Mouse (Mus musculus) cerebellum, postnatal 36 days (tissue): ENCODE results near the gene Rel.
"Not testable (repeated sequence)": the region's sequence is repeated elsewhere in the genome, so short reads cannot be mapped to it uniquely, and the experiment has no call there.

Experiments
- DNase-seq, 2 experiments: peaks; one replicate each; pipeline ENCODE4 v3.0.0; 2021 to 2022; ENCODE audit warnings: mixed read lengths in 2 of 2

The Rel gene

DNA sequence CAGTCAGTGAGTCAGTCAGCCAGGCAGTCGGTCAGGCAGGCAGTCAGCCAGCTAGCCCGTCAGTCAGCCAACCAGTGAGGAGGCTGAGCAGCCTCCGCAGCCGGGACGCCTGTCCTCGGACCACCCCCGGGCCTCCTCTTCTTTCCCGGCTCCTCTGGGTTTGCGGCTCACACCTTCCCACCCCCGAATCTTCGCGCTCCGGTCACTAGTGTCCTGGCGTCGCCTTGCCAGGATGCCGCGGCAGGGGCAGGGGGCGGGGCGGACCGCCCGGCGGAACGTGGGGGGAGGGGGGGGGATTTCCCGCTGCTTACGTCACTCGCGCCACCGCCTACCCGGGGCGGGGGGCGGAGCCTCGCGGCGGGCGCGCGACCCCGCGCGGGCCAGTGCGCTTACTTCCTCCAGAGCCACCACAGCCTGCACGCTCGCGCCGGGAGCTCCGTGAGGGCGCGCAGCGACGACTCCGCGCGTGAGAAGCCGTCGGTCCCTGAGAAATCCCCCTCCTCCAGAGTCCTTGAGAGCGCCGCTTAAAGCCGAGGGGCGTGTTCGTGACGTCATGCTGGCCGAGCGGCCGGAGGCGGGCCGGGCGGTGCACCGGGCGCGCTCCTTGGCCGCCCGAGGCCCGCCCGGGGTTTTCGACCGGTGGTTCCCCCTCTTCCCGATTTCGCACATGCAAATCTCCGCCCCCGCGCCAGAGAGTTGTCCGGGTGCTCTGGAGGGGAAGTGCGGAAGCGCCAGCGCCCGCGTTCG, at the start of gene Rel:
Gene Rel, minus strand, starts transcription at position 211 of the 747 bp plus-strand sequence.
- DNase-seq: peak; percentile 92 to 94

DNA sequence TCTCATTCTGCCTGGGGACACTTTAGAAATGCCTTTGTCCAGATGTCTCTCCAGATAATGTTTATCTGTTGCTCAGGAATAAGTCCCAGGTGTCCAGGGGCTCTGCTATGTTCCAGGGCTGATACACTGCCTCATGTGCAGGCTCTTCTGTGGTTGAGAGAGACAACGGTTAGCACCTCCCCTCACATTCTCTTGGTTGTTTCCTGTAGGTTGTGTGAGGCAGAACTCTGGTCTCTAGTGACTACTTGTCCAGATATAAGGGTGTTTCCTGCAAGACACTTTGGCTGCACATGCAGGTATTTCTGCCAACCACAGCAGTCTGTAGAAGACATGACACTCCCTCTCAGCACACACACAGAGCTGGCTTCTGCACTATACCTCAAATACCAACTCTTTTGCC, 48.0 kb upstream of the Rel start:
- no peak for DNase-seq

DNA sequence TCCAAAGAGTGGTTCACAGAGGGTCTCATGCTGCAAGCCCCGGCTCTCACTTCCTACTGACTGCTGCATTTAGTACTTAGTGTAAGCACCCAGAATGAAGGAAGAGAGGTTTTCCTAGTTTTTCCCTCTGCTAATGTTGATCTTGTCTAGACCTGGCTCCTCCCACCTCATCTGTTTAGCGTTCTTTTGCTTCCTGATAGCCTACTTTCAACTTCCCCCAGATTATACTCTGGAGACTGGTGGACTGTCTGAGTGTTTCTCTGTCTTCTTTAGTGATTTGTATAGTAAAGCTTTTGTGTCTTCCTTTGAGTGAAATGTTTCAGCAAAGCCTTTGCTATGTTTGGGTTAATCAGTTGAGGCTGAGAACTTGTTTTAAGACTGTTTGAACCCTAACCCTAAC, 40.0 kb upstream of the Rel start:
- DNase-seq: no peak

DNA sequence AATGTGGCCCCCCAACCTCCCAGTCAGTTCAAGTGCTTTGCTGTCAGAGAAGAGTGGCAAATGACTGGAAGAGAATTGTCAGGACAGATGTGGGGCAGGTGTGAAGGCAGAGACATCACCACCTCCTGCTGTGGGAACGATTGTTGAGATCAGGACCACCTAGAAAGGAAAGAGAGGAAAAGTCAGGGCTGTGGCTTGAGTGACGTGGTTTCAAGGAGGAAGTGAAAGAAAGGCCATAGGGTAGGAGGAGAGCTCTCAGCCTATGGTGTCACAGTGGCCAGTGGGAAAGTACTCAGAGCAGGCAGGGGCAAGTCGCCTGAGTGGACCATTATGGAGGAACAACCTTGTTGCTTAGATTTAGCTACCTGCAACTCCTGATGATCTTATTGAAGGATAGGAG, 34.9 kb upstream of the Rel start:
- no peak for DNase-seq

DNA sequence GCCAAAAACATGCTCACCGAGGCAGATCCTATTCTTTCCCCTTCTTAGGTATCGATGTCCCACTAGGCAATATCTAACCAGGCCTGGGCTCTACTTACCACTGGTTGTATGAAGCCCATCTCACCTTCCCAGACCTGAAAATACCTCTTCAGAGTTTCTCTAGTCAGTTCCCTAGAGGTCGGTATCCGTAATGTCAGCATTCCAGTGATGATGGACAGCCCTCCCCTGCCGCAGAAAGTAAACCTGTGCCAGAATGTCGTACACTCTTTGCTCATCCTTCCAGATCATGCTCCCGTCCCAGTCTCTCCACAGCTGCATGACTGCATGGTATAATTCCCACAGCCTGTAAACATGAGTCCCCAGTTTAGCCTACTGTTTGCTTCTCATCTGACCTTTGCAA, 32.4 kb upstream of the Rel start:
- no peak for DNase-seq

DNA sequence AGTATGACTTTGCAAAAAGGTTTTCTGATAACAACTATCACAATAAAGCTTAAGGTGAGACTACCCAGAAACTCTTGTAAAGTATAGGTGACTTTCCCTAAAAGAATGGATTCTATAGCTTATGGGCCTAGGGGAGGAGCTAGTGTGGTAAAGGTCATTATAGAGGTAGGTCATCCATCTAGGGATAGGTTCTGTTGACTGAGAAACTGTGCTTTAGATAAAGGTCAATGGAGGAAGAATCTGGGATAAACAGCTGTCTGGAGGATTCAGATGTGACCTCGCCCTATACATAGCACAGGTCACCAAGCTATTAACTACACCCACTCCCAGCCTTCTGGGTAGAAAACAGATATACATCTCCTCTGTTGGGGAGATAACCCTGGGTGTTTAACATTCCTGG, 31.5 kb upstream of the Rel start:
- DNase-seq: no peak

DNA sequence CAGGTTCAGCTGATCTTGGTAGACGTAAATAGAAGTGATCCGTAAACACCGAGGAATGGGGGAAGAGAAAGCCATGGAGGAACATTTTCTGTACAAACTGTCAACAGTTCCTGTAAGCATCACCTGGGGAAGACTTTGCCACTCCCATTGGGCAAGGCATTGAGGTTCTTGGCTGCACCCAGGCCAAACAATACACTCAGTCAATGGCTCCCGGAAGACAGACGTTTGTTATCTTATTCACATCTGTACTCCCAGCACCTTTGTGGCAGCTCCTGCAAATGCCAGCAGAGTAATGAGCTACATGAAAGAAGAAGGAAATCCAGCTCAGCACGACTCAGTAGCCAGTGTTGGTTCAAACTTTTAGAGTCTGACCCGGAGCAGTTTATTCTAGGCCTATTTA, 31.1 kb upstream of the Rel start:
- DNase-seq: no peak

DNA sequence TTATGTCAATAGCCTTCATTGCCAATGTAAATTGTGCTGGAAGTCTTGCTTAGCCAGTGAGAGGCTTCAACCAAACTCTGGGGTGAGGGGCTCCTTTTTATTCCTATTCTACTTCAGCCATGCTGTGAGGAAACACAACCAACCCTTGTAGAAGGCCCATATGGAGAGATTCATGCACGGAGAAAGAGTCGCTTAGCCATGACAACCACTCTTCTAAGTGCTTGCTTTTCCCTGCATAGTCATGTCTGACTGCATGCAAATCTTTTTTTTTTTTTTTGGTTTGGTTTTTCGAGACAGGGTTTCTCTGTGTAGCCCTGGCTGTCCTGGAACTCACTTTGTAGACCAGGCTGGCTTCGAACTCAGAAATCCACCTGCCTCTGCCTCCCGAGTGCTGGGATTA, 12.9 kb upstream of the Rel start:
- DNase-seq: not testable (repeated sequence)

DNA sequence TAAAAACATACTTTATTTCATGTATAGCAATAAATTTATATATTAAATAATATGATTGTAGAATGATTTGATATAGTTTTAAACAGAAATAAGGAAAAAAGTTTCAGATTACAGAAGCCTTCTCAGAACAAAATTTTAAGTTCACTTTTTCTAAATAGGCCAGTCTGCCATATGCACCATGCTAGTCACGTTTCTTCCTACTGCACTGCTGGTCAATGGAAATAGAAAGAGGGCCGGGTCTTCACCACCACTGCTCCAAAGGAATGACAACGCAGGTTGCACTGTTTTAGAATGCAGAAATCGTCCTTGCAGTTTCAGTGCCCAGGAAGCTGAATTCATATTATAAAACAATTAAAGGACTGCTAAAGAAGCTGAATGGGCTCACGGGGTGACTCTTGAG, 12.3 kb upstream of the Rel start:
- no peak for DNase-seq

DNA sequence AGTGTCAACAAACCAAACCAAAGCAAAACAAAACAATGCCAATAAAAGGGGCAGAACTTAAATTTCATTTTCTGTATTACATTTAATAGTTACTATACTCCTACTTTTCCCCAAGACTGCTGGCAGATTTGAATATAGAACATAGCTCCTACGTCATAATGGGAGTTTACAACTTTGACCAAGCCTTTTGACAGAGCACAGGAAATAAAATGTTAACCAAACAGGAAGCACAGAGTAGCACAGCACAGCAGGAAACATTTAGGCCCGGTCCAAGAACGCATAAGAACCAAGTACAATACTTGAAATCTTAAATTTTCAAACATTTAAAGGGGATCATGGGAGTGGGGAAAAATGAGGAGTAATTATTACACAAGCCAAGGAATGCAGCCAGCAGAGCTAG, 11.3 kb upstream of the Rel start:
- no peak for DNase-seq

DNA sequence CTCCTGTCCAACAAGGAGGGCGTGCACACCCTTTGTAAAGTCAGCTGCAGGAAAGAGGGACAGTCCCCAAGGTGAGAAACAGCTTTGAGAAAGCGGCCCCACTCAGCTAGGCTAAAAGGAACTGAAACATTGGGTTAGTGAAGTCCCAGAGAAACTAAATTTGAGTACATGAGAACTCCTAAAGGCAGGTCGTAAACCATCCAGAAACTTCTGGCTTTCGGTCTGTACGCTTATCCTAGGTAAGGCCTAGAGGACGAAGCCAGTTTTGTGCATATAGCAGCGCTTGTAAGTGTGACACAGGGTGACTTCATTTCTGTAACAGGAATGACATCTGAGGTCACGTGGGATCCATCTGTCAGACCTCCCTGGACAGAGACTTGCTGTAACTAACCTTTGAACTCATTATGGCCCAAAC, 8.0 kb upstream of the Rel start:
- no peak for DNase-seq

DNA sequence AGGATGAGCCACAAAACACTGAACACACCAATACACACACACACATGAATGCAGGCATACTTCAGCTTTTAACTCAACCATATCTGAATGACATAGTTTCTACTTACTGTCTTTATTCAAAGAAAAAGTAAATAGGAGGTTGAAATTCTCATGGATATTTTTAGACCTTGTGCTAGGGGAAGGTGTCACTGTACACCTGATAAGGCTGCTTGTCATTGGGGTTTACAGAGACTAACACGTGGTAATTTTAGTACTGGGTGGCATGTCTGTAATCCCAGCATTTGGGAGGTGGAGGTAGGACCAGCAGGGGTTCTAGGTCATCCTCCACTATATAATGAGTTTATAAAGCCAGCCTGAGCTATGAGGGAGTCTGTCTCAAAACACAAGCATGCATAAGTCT, 1.7 kb upstream of the Rel start:
- DNase-seq: no peak

DNA sequence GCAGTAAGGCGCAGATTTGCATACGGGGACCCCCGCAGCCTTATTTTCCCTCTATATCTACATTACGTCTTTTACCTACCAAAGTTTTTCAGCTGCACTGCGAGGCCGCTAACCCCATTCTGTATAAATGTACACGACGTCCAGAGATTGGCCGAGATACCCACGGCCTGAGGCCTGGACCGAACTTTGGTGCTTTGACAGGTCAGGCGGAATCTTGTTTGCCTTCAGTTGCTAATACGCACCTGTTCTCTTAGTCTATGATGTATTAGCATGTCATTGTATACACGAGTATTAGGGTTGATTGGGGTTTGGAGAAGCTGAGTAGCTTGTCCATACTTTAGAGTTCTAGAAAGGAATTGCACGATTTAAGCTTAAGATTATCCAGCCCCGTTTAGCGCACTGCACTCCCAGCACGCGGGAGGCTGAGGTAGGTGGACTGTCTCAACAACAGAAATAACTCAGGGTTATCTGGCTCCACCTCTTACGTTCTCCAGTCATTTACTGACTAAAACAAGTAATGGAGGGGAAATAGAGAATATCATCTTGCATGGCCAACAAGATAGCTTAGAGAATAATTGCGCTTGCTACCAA, 832 bp upstream of the Rel start:
- no peak for DNase-seq

DNA sequence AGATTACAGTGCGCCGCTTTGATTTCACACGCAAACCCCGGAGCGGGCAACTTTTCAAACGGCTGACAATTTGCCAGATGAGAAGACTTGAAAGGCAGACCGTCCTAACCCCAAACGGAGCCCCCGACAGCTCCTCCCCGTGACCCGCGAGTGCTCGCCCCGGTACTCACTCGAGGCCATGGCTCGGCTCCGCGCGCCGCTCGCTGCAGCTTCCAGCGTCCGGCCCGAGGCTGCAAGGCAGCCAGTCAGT, 335 bp downstream of the Rel start:
- no peak for DNase-seq

DNA sequence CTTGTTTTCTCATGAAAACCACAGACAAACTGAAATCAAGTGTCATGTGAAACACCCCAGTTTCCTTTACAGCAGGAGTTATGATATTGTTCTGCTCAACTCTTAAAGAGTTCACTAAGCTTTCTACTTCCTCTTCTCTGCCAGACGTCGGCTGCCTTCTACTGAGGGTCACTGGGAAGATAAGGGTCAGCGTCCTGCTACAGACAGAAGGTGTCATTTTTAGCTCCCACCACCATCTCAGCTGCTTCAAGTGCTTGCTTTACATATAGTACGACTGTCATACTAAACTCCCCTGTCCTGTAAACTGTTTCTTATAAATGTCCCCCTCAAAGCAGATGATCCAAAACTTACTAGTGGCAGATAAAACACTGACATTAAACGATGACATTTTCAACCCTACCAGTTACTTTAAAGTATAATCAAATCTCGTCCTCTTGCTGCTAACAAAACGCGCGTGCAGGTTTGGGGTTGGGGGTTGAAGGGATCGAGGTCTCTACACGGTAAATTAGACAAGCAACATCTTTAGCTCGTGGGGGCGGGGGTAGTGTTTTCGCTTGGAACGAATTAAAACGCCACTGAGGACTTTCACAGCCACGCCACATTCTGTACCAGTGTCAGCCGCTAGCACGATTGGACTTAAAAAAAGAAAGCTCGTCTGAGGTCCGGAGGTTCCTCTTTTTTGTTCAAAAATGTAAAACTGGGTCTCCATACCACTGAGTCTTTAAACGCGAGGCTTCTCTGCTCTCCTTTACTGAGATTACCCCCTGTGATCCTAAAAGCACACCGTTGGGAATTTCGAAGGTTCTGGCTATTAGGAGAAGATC, 872 bp downstream of the Rel start:
- peak; percentile 7 to 14 for DNase-seq

DNA sequence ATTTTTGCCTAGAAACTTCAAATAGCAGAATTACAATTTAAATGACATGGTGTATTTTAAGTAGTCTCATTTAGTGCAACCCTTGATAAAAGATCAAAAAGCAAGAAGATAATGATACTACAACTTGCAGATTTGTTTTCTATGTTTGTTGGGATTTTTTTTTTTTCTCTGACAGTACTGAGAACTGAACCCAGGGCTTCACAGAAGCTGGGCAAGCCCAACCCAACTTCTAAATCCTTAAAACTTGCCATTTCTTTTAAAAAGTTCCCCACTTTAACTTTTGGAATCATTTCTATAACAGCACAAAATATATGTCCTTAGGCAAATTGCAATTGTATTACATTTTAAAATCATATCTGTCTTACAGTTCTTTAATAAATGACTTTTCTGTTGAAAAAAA, 1.7 kb downstream of the Rel start:
- DNase-seq: no peak

DNA sequence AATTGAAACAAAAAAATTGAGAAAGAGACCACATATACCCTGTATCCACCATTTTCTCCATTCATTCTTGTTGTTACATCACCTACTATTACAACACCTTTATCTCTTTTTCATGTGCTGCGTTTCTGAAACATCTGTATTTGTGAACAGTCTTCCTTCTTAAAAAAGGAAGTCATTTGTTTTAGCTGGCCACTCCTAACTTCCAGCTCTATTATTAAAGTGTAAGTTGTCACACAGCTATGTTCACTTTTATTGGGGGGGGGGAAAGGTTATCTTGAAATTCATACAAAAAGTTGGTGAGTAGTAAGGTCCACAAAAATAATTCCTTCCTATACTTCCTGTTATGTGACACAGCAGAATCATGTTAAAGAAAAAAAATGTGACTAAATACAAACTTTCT, 2.8 kb downstream of the Rel start:
- no peak for DNase-seq

DNA sequence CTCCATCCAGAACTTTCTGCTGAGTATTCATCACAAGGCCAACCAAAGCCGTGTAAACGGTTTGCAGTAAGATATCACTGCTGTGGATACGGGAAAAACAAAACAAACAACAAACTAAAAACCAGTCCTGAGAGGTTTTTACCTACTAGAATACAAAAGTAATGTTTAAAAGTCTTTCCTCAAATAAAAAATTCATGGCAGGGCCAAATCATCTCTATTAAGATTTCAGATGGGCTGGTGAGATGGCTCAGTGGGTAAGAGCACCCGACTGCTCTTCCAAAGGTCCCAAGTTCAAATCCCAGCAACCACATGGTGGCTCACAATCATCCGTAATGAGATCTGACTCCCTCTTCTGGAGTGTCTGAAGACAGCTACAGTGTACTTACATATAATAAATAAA, 3.4 kb downstream of the Rel start:
- DNase-seq: not testable (repeated sequence)

DNA sequence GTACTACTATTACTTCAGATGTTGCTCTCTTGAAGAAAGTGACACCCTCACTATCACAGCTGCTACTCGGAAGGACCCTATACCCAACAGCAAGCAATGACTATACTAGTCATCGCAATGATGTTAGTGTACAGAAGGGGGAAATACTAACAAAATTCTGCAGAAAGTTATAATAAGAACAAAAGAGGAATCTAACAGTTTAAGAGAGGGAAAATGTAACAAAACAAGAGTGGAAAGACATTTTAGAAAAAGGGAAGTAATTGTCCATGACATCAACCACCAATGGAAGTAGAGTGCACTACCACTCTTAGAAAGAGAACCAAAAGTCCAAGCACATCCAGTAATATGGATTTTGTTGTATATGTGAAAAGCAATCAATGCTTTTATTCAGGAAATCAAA, 8.1 kb downstream of the Rel start:
- DNase-seq: no peak

DNA sequence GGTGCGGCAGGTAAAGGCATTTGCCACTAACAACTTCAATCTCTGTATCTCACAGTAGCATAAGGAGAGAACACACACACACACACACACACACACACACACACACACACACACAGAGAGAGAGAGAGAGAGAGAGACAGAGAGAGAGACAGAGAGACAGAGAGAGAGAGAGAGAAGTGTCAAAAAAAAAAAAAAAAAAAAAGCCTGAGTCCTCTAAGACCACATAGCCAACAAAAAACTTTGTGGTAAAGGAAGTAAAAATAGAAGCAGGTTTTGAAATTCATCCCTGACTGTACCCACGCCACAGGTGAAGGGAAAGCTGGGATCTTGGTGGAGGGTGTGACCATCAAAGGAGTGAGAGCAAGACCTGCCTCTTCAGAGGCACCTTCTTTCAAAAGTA, 12.6 kb downstream of the Rel start:
- no peak for DNase-seq

DNA sequence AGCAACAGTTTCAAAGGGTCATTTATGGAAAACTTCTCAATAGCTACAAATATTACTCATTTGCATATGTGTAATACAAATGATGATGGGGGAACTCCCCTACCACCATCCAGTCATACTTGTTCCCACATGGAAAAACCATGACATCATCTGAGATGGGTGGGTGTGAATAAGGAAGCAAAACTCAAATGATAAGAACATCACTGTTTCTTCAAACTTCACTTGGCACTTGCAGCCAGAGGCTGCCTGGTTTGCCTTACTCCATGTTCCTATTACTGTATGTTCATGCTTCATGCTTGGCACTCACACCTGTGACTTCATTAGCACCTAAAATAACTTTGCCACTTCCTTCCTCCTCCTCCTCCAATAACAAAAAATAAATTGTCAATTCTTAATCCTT, 16.4 kb downstream of the Rel start:
- no peak for DNase-seq

DNA sequence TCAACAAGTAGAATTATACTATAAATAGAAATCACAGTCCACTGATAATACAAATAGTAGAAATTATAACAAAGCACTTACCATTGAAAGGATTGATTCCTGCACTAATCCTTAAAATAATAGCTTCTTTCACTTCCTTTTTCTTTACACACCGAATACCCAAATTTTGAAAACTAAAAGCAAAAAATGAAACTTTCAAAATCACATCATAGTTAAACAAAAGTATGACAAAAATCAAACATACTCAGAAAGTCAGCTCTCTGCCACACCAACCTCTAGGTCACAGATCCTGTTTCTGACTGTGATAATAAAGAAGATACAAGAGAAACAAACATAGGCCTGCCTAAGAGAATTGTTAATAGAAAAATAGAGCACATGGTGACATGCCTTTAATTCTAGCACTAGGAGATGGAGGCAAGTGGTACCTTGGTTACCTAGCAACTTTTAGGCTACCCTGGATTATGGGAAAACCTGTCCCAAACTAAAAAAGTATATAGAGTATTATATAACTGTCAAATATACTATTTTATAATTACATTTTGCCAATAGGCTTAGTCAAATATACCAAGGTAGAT, 17.5 kb downstream of the Rel start:
- DNase-seq: no peak

DNA sequence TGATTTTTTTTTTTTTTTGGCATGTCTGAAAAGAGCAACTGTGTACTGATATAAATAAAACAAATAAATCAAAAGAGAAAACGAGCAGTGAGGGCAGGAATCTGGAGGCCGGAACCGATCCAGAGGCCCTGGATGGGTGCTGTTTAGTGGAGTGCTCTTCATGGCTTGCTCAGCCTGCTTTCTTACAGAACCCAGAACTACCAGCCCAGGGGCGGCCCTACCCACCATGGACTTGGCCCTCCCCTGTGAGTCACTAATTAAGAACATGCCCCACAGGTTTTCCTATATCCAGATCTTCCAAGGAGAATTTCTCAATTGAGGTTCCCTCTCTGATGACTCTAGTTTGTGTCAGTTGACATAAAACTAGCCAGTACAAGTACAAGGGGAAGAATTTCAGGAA, 24.7 kb downstream of the Rel start:
- no peak for DNase-seq

DNA sequence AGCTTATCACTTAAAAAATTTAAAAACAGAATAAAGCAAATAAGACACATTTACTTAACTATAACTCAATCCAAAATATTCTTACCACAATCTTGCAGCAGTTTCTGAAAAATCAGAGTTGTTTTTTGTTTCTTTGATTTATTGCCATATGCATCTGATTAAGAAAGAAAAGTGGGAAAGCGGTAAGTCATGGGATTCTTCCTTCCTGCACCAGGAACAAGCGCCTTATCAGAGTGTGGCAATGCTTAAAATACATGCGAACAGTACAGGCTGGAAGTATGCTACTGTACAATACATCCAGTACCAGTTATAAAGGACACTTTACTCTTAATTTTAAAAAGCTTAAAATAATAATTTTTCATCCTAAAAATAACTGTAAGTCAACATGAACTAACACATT, 26.4 kb downstream of the Rel start:
- DNase-seq: no peak
